12 mouse cellular contexts compared by ENCODE assay signal in genomic region chr11:8566250-8566853, GRCm38 (mm10).
DNase-seq lines count a peak whose midpoint lies in the region; ATAC-seq and TF ChIP-seq lines count a peak whose summit lies in the region.
"Had no signal": no experiment of that assay in that cellular context is flagged by ENCODE, and none has a peak within 500 bp of the region (broad histone marks: within the 10 kb centered on the region; RNA-seq: fewer than 3 reads in every experiment).

No protein-coding gene starts in this region.

- H3K36me3 ChIP-seq in heart, adult 2 months (ENCODE audit: control insufficient read depth, insufficient read depth, low read length) = no peaks in the 10 kb centered on the region
- H3K36me3 ChIP-seq in heart, embryonic 12.5 days = peaks cover 4% of the 10 kb centered on the region; the same call in 1 of the 2 replicates
- no peaks in the 10 kb centered on the region for H3K36me3 ChIP-seq in midbrain, postnatal 0 days (ENCODE audit: insufficient read depth, low read length)
- H3K36me3 ChIP-seq in midbrain, embryonic 11.5 days (ENCODE audit: control insufficient read depth, insufficient read depth, low read length) = no peaks in the 10 kb centered on the region
- H3K36me3 ChIP-seq in small intestine, adult 2 months (ENCODE audit: control insufficient read depth, insufficient read depth, low read length) = peaks cover 8% of the 10 kb centered on the region
- H3K36me3 ChIP-seq in forebrain, embryonic 15.5 days = no peaks in the 10 kb centered on the region
- H3K36me3 ChIP-seq in forebrain, postnatal 0 days (ENCODE audit: insufficient read depth) = no peaks in the 10 kb centered on the region
- H3K36me3 ChIP-seq: hindbrain, embryonic 12.5 days; midbrain, embryonic 15.5 days had no signal

- no peaks in the 10 kb centered on the region for H3K27me3 ChIP-seq in heart, adult 2 months (ENCODE audit: control insufficient read depth, insufficient read depth, low read length)
- H3K27me3 ChIP-seq in heart, embryonic 12.5 days (replicated peaks) = no peaks in the 10 kb centered on the region
- no peaks in the 10 kb centered on the region for H3K27me3 ChIP-seq in midbrain, postnatal 0 days (ENCODE audit: insufficient read depth, low read length)
- no peaks in the 10 kb centered on the region for H3K27me3 ChIP-seq in midbrain, embryonic 11.5 days (ENCODE audit: control insufficient read depth, insufficient read depth, low read length)
- no peaks in the 10 kb centered on the region for H3K27me3 ChIP-seq in small intestine, adult 2 months (ENCODE audit: control insufficient read depth, insufficient read depth, low read length)
- no peaks in the 10 kb centered on the region for H3K27me3 ChIP-seq in forebrain, embryonic 15.5 days
- no peaks in the 10 kb centered on the region for H3K27me3 ChIP-seq in forebrain, postnatal 0 days (ENCODE audit: insufficient read depth, low read length)
- H3K27me3 ChIP-seq: hindbrain, embryonic 12.5 days; midbrain, embryonic 15.5 days had no signal

- TF ChIP-seq CTCF in heart, adult 2 months (IDR thresholded peaks at IDR 0.05) = peak; percentile 46
- TF ChIP-seq CTCF in midbrain, postnatal 0 days (IDR thresholded peaks at IDR 0.05) = peak; percentile 19; the same call in 1 of the 2 replicates
- TF ChIP-seq CTCF in small intestine, adult 2 months (IDR thresholded peaks at IDR 0.05; ENCODE audit: extremely low read depth, insufficient read length, insufficient replicate concordance, low read depth, low read length) = peak; percentile 47; the same call in 1 of the 2 replicates
- TF ChIP-seq CTCF in forebrain, postnatal 0 days (IDR thresholded peaks at IDR 0.05; ENCODE audit: low read depth) = no peak

- no peaks in the 10 kb centered on the region for H3K79me2 ChIP-seq in heart, adult 2 months (replicated peaks; ENCODE audit: control insufficient read depth, insufficient read depth, low read length)

- peaks cover 6% of the 10 kb centered on the region; the same call in 1 of the 2 replicates for H3K9me3 ChIP-seq in heart, embryonic 12.5 days (replicated peaks)
- H3K9me3 ChIP-seq in midbrain, postnatal 0 days (ENCODE audit: low read length) = no peaks in the 10 kb centered on the region
- H3K9me3 ChIP-seq in midbrain, embryonic 11.5 days (ENCODE audit: control insufficient read depth, low read length) = no peaks in the 10 kb centered on the region
- H3K9me3 ChIP-seq in forebrain, embryonic 15.5 days = no peaks in the 10 kb centered on the region
- H3K9me3 ChIP-seq in forebrain, postnatal 0 days (ENCODE audit: low read length) = no peaks in the 10 kb centered on the region
- H3K9me3 ChIP-seq: hindbrain, embryonic 12.5 days; midbrain, embryonic 15.5 days had no signal

- no peak for TF ChIP-seq EP300 in heart, adult 2 months (IDR thresholded peaks at IDR 0.05; ENCODE audit: insufficient read depth, low read depth, low read length)

- no peak for ATAC-seq in heart, embryonic 12.5 days (ENCODE audit: insufficient number of reproducible peaks, low FRiP score)
- ATAC-seq in midbrain, postnatal 0 days (ENCODE audit: low FRiP score) = no peak
- ATAC-seq in midbrain, embryonic 11.5 days (ENCODE audit: low FRiP score) = no peak
- ATAC-seq in hematopoietic stem cell, adult 5-6 weeks (replicated peaks in 1 of 2; ENCODE audit: insufficient read depth in 1 of 2, low FRiP score in 2 of 2, low TSS enrichment in 1 of 2, low read depth in 1 of 2, poor library complexity in 2 of 2, severe bottlenecking in 2 of 2) = peak; percentile 75 to 86
- ATAC-seq in forebrain, embryonic 15.5 days (replicated peaks) = no peak
- ATAC-seq in forebrain, postnatal 0 days = no peak
- ATAC-seq: midbrain, embryonic 15.5 days had no signal

- no peak overlapping the region for H3K4me3 ChIP-seq in heart, adult 2 months
- H3K4me3 ChIP-seq in heart, embryonic 12.5 days = no peak overlapping the region
- H3K4me3 ChIP-seq in midbrain, postnatal 0 days (ENCODE audit: low read depth, low read length) = no peak overlapping the region
- no peak overlapping the region for H3K4me3 ChIP-seq in midbrain, embryonic 11.5 days (ENCODE audit: low read depth, low read length)
- no peak overlapping the region for H3K4me3 ChIP-seq in small intestine, adult 2 months (ENCODE audit: low read depth, low read length)
- H3K4me3 ChIP-seq in forebrain, embryonic 15.5 days = no peak overlapping the region
- H3K4me3 ChIP-seq in forebrain, postnatal 0 days (ENCODE audit: low read depth, low read length) = no peak overlapping the region
- H3K4me3 ChIP-seq: hindbrain, embryonic 12.5 days; midbrain, embryonic 15.5 days had no signal

- no peak overlapping the region for H3K27ac ChIP-seq in heart, adult 2 months
- no peak overlapping the region for H3K27ac ChIP-seq in heart, embryonic 12.5 days (ENCODE audit: poor library complexity, severe bottlenecking)
- no peak overlapping the region for H3K27ac ChIP-seq in midbrain, postnatal 0 days (ENCODE audit: low read depth, low read length)
- H3K27ac ChIP-seq in midbrain, embryonic 11.5 days (ENCODE audit: low read depth, low read length) = no peak overlapping the region
- H3K27ac ChIP-seq in small intestine, adult 2 months (ENCODE audit: insufficient read depth, low read depth, low read length) = no peak overlapping the region
- no peak overlapping the region for H3K27ac ChIP-seq in forebrain, embryonic 15.5 days (replicated peaks)
- no peak overlapping the region for H3K27ac ChIP-seq in forebrain, postnatal 0 days (ENCODE audit: low read depth, low read length)
- H3K27ac ChIP-seq: hindbrain, embryonic 12.5 days; midbrain, embryonic 15.5 days had no signal

- no peak overlapping the region for H3K4me2 ChIP-seq in heart, embryonic 12.5 days
- no peak overlapping the region for H3K4me2 ChIP-seq in midbrain, postnatal 0 days (ENCODE audit: low read depth, low read length, poor library complexity, severe bottlenecking)
- no peak overlapping the region for H3K4me2 ChIP-seq in midbrain, embryonic 11.5 days
- no peak overlapping the region for H3K4me2 ChIP-seq in forebrain, embryonic 15.5 days (replicated peaks)
- H3K4me2 ChIP-seq in forebrain, postnatal 0 days (ENCODE audit: low read depth) = no peak overlapping the region
- H3K4me2 ChIP-seq: hindbrain, embryonic 12.5 days; midbrain, embryonic 15.5 days had no signal

- intact Hi-C loops in heart, adult 2 months (cut with DNase I) = no loop called here

- DNase-seq in heart, adult 2 months = peak in 1 of 2 experiments; percentile 55
- DNase-seq in midbrain, postnatal 0 days (ENCODE audit: low spot score) = no peak
- DNase-seq in midbrain, embryonic 11.5 days (ENCODE audit: low spot score, missing footprints) = no peak
- DNase-seq in forebrain, postnatal 0 days = no peak
- DNase-seq: adrenal gland, postnatal 14 days; right cerebral cortex, adult 18-20 months had no signal

- no peak overlapping the region for H3K9ac ChIP-seq in heart, adult 2 months (ENCODE audit: low read depth, low read length)
- H3K9ac ChIP-seq in heart, embryonic 12.5 days = no peak overlapping the region
- no peak overlapping the region for H3K9ac ChIP-seq in midbrain, postnatal 0 days (replicated peaks; ENCODE audit: low read length, poor library complexity, severe bottlenecking)
- no peak overlapping the region for H3K9ac ChIP-seq in midbrain, embryonic 11.5 days (ENCODE audit: low read length)
- no peak overlapping the region for H3K9ac ChIP-seq in forebrain, embryonic 15.5 days (replicated peaks)
- H3K9ac ChIP-seq in forebrain, postnatal 0 days = no peak overlapping the region
- H3K9ac ChIP-seq: hindbrain, embryonic 12.5 days; midbrain, embryonic 15.5 days had no signal

- H3K4me1 ChIP-seq in heart, adult 2 months (ENCODE audit: control insufficient read depth, insufficient read depth, low read length) = no peaks in the 10 kb centered on the region
- 0 out of 2 replicates have a peak, but pooled peaks cover under 1% of the 10 kb centered on the region for H3K4me1 ChIP-seq in heart, embryonic 12.5 days (replicated peaks)
- H3K4me1 ChIP-seq in midbrain, postnatal 0 days (ENCODE audit: insufficient read depth, low read length) = no peaks in the 10 kb centered on the region; the same call in 1 of the 2 replicates
- peaks cover 9% of the 10 kb centered on the region for H3K4me1 ChIP-seq in midbrain, embryonic 11.5 days (ENCODE audit: control insufficient read depth, insufficient read depth, low read length)
- H3K4me1 ChIP-seq in small intestine, adult 2 months (ENCODE audit: control insufficient read depth, insufficient read depth, insufficient read length, low read length) = peaks cover 12% of the 10 kb centered on the region; the same call in 1 of the 2 replicates
- H3K4me1 ChIP-seq in forebrain, embryonic 15.5 days = peaks cover 11% of the 10 kb centered on the region
- H3K4me1 ChIP-seq in forebrain, postnatal 0 days (ENCODE audit: insufficient read depth) = no peaks in the 10 kb centered on the region

- 63% methylated on average over 3 of the region's 3 CpGs for whole genome bisulfite sequencing in heart, adult 2 months
- 73% methylated on average over 3 of the region's 3 CpGs for WGBS in heart, embryonic 12.5 days
- WGBS in midbrain, postnatal 0 days = 52% methylated on average over 3 of the region's 3 CpGs
- WGBS in midbrain, embryonic 11.5 days = 44% methylated on average over 3 of the region's 3 CpGs
- WGBS in small intestine, adult 2 months = 79% methylated on average over 3 of the region's 3 CpGs
- WGBS in forebrain, embryonic 15.5 days = 72% methylated on average over 3 of the region's 3 CpGs
- 61% methylated on average over 3 of the region's 3 CpGs for WGBS in forebrain, postnatal 0 days

- TF ChIP-seq POLR2A in heart, adult 2 months (IDR thresholded peaks at IDR 0.05; ENCODE audit: insufficient read depth, low read depth, low read length) = no peak
- no peak for TF ChIP-seq POLR2A in small intestine, adult 2 months (IDR thresholded peaks at IDR 0.05; ENCODE audit: low read depth, low read length)

Comparison
In these comparisons a context has a peak if more than half of its experiments do, and no peak if none do; other contexts are left out.
1. ATAC-seq: peak in hematopoietic stem cell, adult 5-6 weeks (2 of 2); none in heart, embryonic 12.5 days (single experiment), midbrain, postnatal 0 days (single experiment), midbrain, embryonic 11.5 days (single experiment), forebrain, embryonic 15.5 days (single experiment) and forebrain, postnatal 0 days (single experiment).